Mouse (Mus musculus): ENCODE data around the gene Vdac2.

The Vdac2 gene

GRCm38 (mm10) chr14:21817453-21817852 is 7.6 kb upstream of the Vdac2 start:
- no peak for DNase-seq (ENCODE audit: low spot score)

- no peak for DNase-seq (ENCODE audit: low spot score)
These were observed 4.0 kb upstream of the Vdac2 start for GRCm38 (mm10) chr14:21820880-21821505.

- DNase-seq (ENCODE audit: low spot score) = no peak
These were observed 2.7 kb upstream of the Vdac2 start for GRCm38 (mm10) chr14:21822307-21822706.

GRCm38 (mm10) chr14:21822795-21823374 is 2.2 kb upstream of the Vdac2 start:
- DNase-seq (ENCODE audit: low spot score) = peak; percentile 68

GRCm38 (mm10) chr14:21823897-21824296 is 1.1 kb upstream of the Vdac2 start:
- DNase-seq (ENCODE audit: low spot score) = no peak

- DNase-seq (ENCODE audit: low spot score) = no peak
These were observed 901 bp downstream of the Vdac2 start for GRCm38 (mm10) chr14:21825786-21826491.

- DNase-seq (ENCODE audit: low spot score) = peak; percentile 94
These were observed 6.1 kb downstream of the Vdac2 start for GRCm38 (mm10) chr14:21830876-21831767.

- DNase-seq (ENCODE audit: low spot score) = no peak
These were observed 6.9 kb downstream of the Vdac2 start for GRCm38 (mm10) chr14:21831830-21832403.

- no peak for DNase-seq (ENCODE audit: low spot score)
These were observed 13.4 kb downstream of the Vdac2 start for GRCm38 (mm10) chr14:21838336-21839017.

- no peak for DNase-seq (ENCODE audit: low spot score)
These were observed 17.0 kb downstream of the Vdac2 start for GRCm38 (mm10) chr14:21841819-21842592.

- DNase-seq (ENCODE audit: low spot score) = no peak
These were observed 18.2 kb downstream of the Vdac2 start for GRCm38 (mm10) chr14:21843263-21843662.

- no peak for DNase-seq (ENCODE audit: low spot score)
These were observed 21.9 kb downstream of the Vdac2 start for GRCm38 (mm10) chr14:21846827-21847380.

- no peak for DNase-seq (ENCODE audit: low spot score)
These were observed 22.5 kb downstream of the Vdac2 start for GRCm38 (mm10) chr14:21847381-21848165.

- DNase-seq (ENCODE audit: low spot score) = peak; percentile 97
These were observed 23.4 kb downstream of the Vdac2 start, which contains the start of gene Comtd1 for GRCm38 (mm10) chr14:21848166-21849154. Gene Comtd1, minus strand, starts transcription at chr14:21848977.

- DNase-seq (ENCODE audit: low spot score) = no peak
These were observed 24.7 kb downstream of the Vdac2 start for GRCm38 (mm10) chr14:21849524-21850418.

- no peak for DNase-seq (ENCODE audit: low spot score)
These were observed 25.5 kb downstream of the Vdac2 start for GRCm38 (mm10) chr14:21850419-21851127.

All from ovary, postnatal 14 days (tissue).